Mouse (Mus musculus) MEL (cell line): ENCODE data around the gene Gm5426.

Source experiments
- CTCF ChIP-seq, 3 experiments: IDR thresholded peaks in 2 of 3; conservative IDR thresholded peaks in 1 of 3; 2 replicates each; pipeline ENCODE4 v1.5.1; 2011 to 2012; ENCODE audit warnings: low read length in 3 of 3, low read depth in 2 of 3, mild to moderate bottlenecking in 2 of 3, improper control_type of control experiment in 1 of 3, inconsistent platforms in 1 of 3, mixed read lengths in 1 of 3, moderate library complexity in 1 of 3; ENCODE audit not compliant: control insufficient read depth in 1 of 3, insufficient read depth in 1 of 3, poor library complexity in 1 of 3, severe bottlenecking in 1 of 3
- EP300 ChIP-seq, 2 experiments: IDR thresholded peaks; 2 replicates each; pipeline ENCODE4 v1.6.1; 2011; ENCODE audit warnings: improper control_type of control experiment in 2 of 2, low read length in 2 of 2, low read depth in 1 of 2, mild to moderate bottlenecking in 1 of 2
- NELFE ChIP-seq: IDR thresholded peaks from 2 replicates; pipeline ENCODE4 v1.6.1; 2011; ENCODE audit warnings: low read depth, low read length, improper control_type of control experiment
- ZNF384 ChIP-seq: IDR thresholded peaks from 2 replicates; pipeline ENCODE4 v1.6.1; 2012; ENCODE audit warnings: low read depth, mild to moderate bottlenecking, inconsistent platforms, low read length, improper control_type of control experiment

DNA sequence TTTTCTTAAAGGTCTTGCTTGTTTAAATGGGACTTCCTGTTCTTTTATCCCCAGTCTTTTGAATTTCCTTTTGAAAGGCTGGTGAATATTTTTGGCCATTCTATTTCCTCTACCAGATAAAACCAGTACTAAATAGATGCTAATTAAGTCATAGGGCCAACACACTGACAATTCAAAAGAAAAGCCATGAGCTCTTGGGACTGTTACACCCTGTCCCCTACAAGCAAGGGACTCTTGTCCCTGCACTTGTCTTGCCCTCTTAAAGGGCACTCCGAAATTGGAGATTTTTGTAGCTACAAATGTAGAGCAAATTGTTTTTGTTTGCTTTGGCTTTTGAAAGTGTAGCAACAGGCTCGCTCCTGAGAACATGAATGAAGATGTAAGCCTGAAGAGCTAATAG lies 41.8 kb upstream of the Gm5426 start:
- no peak for TF ChIP-seq NELFE
- no peak for TF ChIP-seq CTCF (IDR thresholded peaks at IDR 0.05 in 2 of 3, conservative IDR thresholded peaks at IDR 0.05 in 1 of 3; ENCODE audit: control insufficient read depth in 1 of 3, insufficient read depth in 1 of 3, low read depth in 2 of 3, low read length in 3 of 3, poor library complexity in 1 of 3, severe bottlenecking in 1 of 3)
- TF ChIP-seq EP300 (IDR thresholded peaks at IDR 0.05; ENCODE audit: low read depth in 1 of 2, low read length in 2 of 2): no peak
- no peak for TF ChIP-seq ZNF384
